Mouse (Mus musculus) embryonic fibroblast, embryonic 13.5 days (primary cell): ENCODE measurements at regions not wholly inside any gene's neighbourhood (a gene's known extent, or its start where the extent isn't known, plus 50 kb on each side); places are given as distances from the start of the nearest gene placed in this dataset.

ENCODE experiments used
- CTCF ChIP-seq: IDR thresholded peaks from 2 replicates; pipeline ENCODE4 v1.5.1; 2011; ENCODE audit warnings: mild to moderate bottlenecking, control low read depth, low read length, moderate library complexity, borderline replicate concordance; ENCODE audit not compliant: insufficient read depth
- POLR2A ChIP-seq: IDR thresholded peaks from 2 replicates; pipeline ENCODE4 v1.6.1; 2011; ENCODE audit warnings: low read depth, mild to moderate bottlenecking, control low read depth, low read length, moderate library complexity

- TF ChIP-seq POLR2A (no peak), CTCF (no peak)
Observed at GRCm38 (mm10) chr19:15553953-15554352, 393.2 kb downstream of the Psat1 start.
